Mouse (Mus musculus) G1E-ER4 (cell line): ENCODE data around the gene Lbhd1. TPM values are rescaled to one million over a fixed set of nuclear protein-coding genes. Genes with fewer than 3 reads are reported as not detected.
A peak's percentile ranks its signal among the peaks of the same experiment; 100 is the strongest.

ENCODE experiments used
- GATA1 ChIP-seq: IDR thresholded peaks from one replicate; pipeline ENCODE4 v1.8.0; 2012; ENCODE audit warnings: low read length, inconsistent platforms
- polyA plus RNA-seq: library from polyadenylated mRNA; stranded (reverse); fragments of >175 nt; gene quantifications from 2 replicates; pipeline ENCODE4 v1.2.3, GENCODE M21; 2012

The Lbhd1 gene
- polyA plus RNA-seq, 1 experiment, result 0.46 TPM

GRCm38 (mm10) chr19:8897865-8898495, 14.4 kb downstream of the Lbhd1 start, which contains the start of gene Ganab:
TSS of gene Ganab (plus strand) at chr19:8898071.
- TF ChIP-seq GATA1, result no peak

- no peak for TF ChIP-seq GATA1
These were observed 15.0 kb downstream of the Lbhd1 start for GRCm38 (mm10) chr19:8898576-8898975.

- TF ChIP-seq GATA1, result no peak
These were observed 15.5 kb downstream of the Lbhd1 start for GRCm38 (mm10) chr19:8899079-8899478.

DNA sequence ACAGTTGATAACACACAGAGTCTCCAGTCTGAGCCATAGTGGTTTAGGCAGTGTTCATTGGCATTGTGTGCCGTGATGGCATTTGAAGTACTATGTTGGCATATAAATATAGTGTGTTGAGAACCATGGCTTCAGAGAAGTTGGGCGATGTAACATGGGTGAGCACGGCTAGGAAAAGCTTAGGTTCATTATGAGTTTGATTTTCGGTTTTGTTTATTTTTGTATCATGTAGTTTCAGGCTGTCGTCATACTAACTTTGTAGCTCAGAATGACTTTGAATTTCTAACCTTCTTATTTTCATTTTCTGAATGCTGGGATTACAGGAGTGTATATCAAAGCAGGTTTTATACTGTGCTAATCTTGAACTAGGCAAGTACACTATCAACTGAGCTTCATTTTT, 19.9 kb downstream of the Lbhd1 start:
- TF ChIP-seq GATA1, result no peak

DNA sequence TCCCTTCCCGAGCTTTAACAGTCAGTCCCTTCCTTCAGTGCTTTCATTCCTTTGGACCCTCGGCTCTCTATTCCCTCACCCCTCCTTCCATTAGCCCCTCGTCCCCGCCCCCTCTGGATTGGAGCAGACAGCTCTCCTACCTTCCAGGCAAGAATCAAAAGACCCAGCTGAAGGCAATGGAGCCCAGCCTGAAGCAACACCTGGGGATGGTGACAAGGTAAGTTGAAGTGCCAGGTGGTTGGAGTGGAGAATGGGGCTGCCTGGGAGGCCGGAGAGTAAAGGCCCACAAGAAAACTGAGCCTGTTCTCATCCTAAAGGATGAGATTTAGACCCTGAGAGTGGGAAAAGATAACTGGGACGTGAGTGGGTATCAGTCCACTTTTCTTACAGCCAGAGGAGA, 25.0 kb downstream of the Lbhd1 start:
- TF ChIP-seq GATA1, result no peak

DNA sequence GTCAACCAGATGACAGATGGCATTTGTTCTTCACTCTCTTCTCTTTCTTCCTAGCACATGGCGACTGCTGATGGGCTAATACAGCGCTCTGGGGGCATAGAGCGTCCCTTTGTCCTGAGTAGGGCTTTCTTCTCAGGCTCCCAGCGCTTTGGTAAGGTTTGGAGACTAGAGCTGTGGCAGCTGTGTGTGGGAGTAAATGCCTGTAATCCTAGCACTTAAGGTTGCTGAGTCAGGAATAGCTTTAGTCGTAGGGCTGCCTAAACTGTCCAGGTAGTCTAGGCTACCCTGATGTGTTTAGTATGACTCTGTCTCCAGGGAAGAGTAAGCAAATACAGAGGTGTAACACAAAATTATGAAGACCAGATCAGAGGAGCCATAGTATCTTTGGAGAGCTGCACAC, 28.3 kb downstream of the Lbhd1 start:
- TF ChIP-seq GATA1, result no peak

DNA sequence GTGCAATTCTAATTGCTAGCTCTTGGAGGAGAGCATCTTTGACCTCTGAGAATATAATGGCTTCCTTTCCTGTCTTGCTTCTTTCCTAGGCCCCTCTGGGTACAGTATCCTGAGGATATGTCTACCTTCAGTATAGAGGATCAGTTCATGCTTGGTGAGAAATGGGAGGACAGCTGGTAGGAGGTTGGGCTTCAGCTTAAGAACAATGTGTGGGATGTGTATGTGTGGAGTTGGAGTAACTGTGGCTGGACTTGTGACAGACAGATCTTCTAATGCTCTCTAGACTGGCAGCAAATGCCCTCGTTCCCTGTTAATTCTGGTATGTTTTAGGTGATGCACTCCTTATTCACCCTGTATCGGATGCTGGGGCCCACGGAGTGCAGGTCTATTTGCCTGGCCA, 30.7 kb downstream of the Lbhd1 start:
- TF ChIP-seq GATA1, result no peak

- TF ChIP-seq GATA1, result no peak
These were observed 35.5 kb downstream of the Lbhd1 start for GRCm38 (mm10) chr19:8919000-8919399.

DNA sequence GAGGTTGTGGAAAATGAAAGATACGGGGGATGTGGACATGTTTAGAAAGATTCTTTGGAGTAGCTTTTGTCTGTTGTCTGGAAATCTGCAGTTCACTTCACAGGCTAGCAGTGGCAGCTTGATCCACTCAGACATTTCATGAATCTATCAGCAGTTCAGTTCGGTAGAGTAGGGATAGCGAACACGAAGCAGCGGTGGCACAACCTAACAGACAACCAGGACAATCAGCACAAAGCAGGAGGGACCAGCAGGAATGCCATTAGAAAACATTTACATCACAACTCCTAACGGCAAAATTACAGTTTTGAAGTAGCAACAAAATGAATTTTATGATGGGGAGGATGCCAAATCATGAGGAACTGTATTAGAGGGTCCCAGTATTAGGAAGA, 36.1 kb downstream of the Lbhd1 start:
- no peak for TF ChIP-seq GATA1

DNA sequence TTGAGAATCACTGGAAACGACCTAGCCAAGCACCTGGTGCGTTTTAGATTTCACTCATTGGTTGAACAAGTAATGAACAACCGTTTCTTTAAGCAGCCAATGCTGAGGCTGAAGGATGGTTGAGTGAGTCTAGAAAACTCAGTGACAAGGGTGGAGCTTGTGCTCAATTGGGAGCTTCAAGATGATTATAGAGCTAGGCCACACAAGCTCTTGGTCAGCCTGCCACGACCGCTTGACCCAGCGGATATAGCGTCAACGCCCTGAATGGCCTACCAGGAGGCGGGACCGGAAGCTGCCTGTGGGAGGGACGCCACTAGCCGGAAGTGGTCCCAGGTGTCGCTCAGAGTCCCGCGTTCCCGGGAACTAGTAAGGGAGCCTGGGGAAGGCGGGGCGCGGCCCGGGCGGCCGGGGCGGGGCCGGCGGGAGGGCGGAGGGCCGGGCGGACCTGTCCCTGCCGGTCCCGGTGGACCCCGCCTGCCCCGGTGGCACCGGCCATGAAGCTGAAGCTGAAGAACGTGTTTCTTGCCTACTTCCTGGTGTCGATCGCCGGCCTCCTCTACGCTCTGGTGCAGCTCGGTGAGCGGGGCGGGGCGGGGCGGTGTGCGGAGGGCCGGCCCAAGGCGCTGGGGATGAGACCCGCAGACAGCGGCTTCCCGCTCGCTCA, 36.7 kb downstream of the Lbhd1 start, which contains the start of gene B3gat3:
TSS of gene B3gat3 (plus strand) at position 302 of the 664 bp plus-strand sequence.
- TF ChIP-seq GATA1, result no peak

DNA sequence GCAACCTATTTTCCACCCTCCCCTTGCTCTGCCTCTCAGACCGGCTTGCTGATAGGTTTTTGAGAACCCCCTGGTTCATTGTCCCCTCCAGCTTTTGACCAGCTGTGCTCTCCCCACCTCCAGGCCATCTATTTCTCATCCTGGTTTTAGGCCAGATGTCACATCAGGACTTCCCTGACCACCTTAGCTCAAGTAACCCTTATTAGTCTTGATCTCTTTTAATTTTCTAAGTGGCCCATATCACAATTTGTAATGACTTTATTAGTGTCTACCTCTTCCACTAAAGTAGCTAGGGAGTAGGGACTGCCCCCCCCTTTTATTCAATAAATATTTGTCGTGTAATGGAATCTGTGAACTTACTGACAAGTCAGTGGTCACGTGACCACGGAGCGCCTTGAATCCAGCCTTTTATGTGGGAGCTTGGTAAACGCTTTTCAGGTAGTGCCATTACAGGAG, 37.3 kb downstream of the Lbhd1 start:
- TF ChIP-seq GATA1, result no peak

GRCm38 (mm10) chr19:8921741-8922140, 38.2 kb downstream of the Lbhd1 start:
- TF ChIP-seq GATA1, result no peak

- TF ChIP-seq GATA1, result no peak
These were observed 43.2 kb downstream of the Lbhd1 start for GRCm38 (mm10) chr19:8926766-8927165.

GRCm38 (mm10) chr19:8927891-8928525, 44.5 kb downstream of the Lbhd1 start:
- peak; percentile 99 for TF ChIP-seq GATA1

GRCm38 (mm10) chr19:8928689-8929223, 45.2 kb downstream of the Lbhd1 start:
- no peak for TF ChIP-seq GATA1
